Mouse (Mus musculus) right cerebral cortex, adult 18-20 months (tissue): Measurements from ENCODE around the gene Acoxl.
A peak's percentile ranks its signal among the peaks of the same experiment; 100 is the strongest.

Source experiments
- DNase-seq: peaks from one replicate; pipeline ENCODE4 v3.0.0; 2022; ENCODE audit warnings: mixed read lengths

Acoxl gene

GRCm38 (mm10) chr2:127961154-127961553 is 122.5 kb downstream of the Acoxl start:
- peak; percentile 22 for DNase-seq

GRCm38 (mm10) chr2:127961802-127962433 is 123.2 kb downstream of the Acoxl start:
- peak; percentile 37 for DNase-seq

- no peak for DNase-seq
These were observed 130.3 kb downstream of the Acoxl start for GRCm38 (mm10) chr2:127968944-127969343.

GRCm38 (mm10) chr2:127976276-127976675 is 137.6 kb downstream of the Acoxl start:
- DNase-seq = no peak

GRCm38 (mm10) chr2:127978601-127979230 is 140.0 kb downstream of the Acoxl start:
- DNase-seq = no peak

GRCm38 (mm10) chr2:127982610-127983009 is 143.9 kb downstream of the Acoxl start:
- DNase-seq = no peak

GRCm38 (mm10) chr2:127983301-127983700 is 144.6 kb downstream of the Acoxl start:
- DNase-seq = no peak

GRCm38 (mm10) chr2:127983981-127984380 is 145.3 kb downstream of the Acoxl start:
- no peak for DNase-seq

- no peak for DNase-seq
These were observed 149.0 kb downstream of the Acoxl start for GRCm38 (mm10) chr2:127987706-127988105.

- no peak for DNase-seq
These were observed 152.3 kb downstream of the Acoxl start for GRCm38 (mm10) chr2:127990856-127991479.

GRCm38 (mm10) chr2:127991656-127992055 is 153.0 kb downstream of the Acoxl start:
- no peak for DNase-seq

- DNase-seq = no peak
These were observed 170.2 kb downstream of the Acoxl start for GRCm38 (mm10) chr2:128008662-128009423.

- DNase-seq = no peak
These were observed 175.9 kb downstream of the Acoxl start for GRCm38 (mm10) chr2:128014613-128015012.

- no peak for DNase-seq
These were observed 176.9 kb downstream of the Acoxl start for GRCm38 (mm10) chr2:128015602-128016001.

GRCm38 (mm10) chr2:128020039-128020907 is 181.6 kb downstream of the Acoxl start:
- no peak for DNase-seq

- no peak for DNase-seq
These were observed 182.2 kb downstream of the Acoxl start for GRCm38 (mm10) chr2:128020908-128021193.

GRCm38 (mm10) chr2:128023855-128024254 is 185.2 kb downstream of the Acoxl start:
- no peak for DNase-seq

GRCm38 (mm10) chr2:128027696-128028095 is 189.0 kb downstream of the Acoxl start:
- no peak for DNase-seq

GRCm38 (mm10) chr2:128029968-128030367 is 191.3 kb downstream of the Acoxl start:
- no peak for DNase-seq

- DNase-seq = no peak
These were observed 193.4 kb downstream of the Acoxl start for GRCm38 (mm10) chr2:128032111-128032510.

- DNase-seq = no peak
These were observed 194.8 kb downstream of the Acoxl start for GRCm38 (mm10) chr2:128033503-128033902.

GRCm38 (mm10) chr2:128034066-128034665 is 195.5 kb downstream of the Acoxl start:
- DNase-seq = no peak
